Mouse (Mus musculus) neural tube, embryonic 12.5 days (tissue): ENCODE measurements around the gene Cd2bp2. TPM values are rescaled to one million over a fixed set of nuclear protein-coding genes. Genes with fewer than 3 reads are reported as not detected.

Source experiments
- ATAC-seq: fragments of 200-750 bp; cut with Nextera tagmentation; 2 replicates; pipeline ENCODE4 v1.8.0; 2017; ENCODE audit warnings: low read depth, mild to moderate bottlenecking, moderate TSS enrichment, moderate library complexity; ENCODE audit not compliant: low FRiP score
- H3K27ac ChIP-seq: fragments of 300-500 bp; sonication (generic); 2 replicates; pipeline ENCODE4 v1.5.1; 2016
- H3K27me3 ChIP-seq: fragments of 300-500 bp; sonication (generic); replicated peaks from 2 replicates; pipeline ENCODE4 v1.6.1; 2016; ENCODE audit warnings: mild to moderate bottlenecking
- H3K36me3 ChIP-seq: fragments of 300-500 bp; sonication (generic); 2 replicates; pipeline ENCODE4 v1.6.1; 2016; ENCODE audit warnings: mild to moderate bottlenecking
- H3K4me1 ChIP-seq: fragments of 300-500 bp; sonication (generic); 2 replicates; pipeline ENCODE4 v1.6.1; 2016
- H3K4me2 ChIP-seq: fragments of 300-500 bp; sonication (generic); replicated peaks from 2 replicates; pipeline ENCODE4 v1.6.1; 2016; ENCODE audit warnings: mild to moderate bottlenecking
- H3K4me3 ChIP-seq: fragments of 300-500 bp; sonication (generic); 2 replicates; pipeline ENCODE4 v1.5.1; 2016
- H3K9ac ChIP-seq: fragments of 300-500 bp; sonication (generic); 2 replicates; pipeline ENCODE4 v1.6.1; 2016; ENCODE audit warnings: mild to moderate bottlenecking
- H3K9me3 ChIP-seq: fragments of 300-500 bp; sonication (generic); 2 replicates; pipeline ENCODE4 v1.6.1; 2016; ENCODE audit warnings: mild to moderate bottlenecking
- WGBS: fragments of 180-500 bp; shearing (Covaris S2); methylation state at CpG from one replicate; pipeline ENCODE4 v1.1.7; 2016; 5-methylcytosine and 5-hydroxymethylcytosine counted together
- polyA plus RNA-seq: library from polyadenylated mRNA; unstranded; fragments of >200 nt; fragmentation: Nextera tagmentation; extraction: Ambion mirVana; gene quantifications from 2 replicates; pipeline ENCODE4 v1.2.1, GENCODE M21; 2016

The Cd2bp2 gene
- polyA plus RNA-seq, 1 experiment from 2014 or later = 97.3 TPM

DNA sequence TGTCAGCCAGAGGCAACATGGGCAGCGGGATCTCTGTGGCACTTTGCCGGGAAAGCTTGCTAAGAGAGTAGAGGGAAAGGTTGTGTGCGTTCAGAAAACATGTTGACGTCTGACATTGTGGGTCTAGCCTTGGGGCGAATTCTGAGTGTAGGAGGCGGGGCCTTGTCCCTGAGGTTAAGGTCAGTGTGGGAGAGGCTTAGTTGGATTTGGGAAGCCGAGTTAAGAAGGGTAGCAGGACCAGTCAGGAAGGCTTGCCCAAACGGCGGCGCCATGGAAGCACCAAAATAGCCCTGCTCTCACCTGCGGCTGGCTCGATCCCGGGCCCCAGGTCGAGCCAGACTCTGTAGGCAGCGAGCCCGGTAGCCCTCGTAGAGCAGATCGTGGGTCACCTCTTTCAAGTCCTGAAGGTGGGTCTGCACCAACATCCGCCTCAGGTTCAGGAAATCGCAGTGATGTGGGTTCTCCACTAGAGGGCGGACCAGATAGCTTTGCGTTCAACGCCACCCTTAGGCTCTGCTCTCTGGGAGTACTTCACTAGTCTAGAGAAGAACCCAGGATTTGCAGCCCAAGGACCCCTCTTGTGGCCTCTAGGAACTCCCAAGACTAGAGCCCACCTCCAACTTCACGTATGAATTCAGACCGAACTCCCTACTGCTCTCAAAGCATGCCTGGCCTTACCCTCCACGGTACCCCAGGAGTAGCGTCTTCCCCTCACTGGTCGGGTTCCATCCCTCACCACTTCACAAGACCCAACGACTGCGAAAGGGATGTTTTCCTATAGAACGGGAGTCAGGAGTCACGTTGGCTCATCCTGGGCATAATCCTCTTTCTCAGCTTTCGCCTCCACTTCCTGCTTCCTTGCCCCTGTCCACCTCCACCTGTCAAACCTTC, 19.4 kb upstream of the Cd2bp2 start:
- H3K4me2 ChIP-seq = peak overlapping the region; percentile 53
- no peaks in the 10 kb centered on the region; the same call in 1 of the 2 replicates for H3K4me1 ChIP-seq
- H3K27me3 ChIP-seq = 0 out of 2 replicates have a peak, but pooled peaks cover 13% of the 10 kb centered on the region
- H3K4me3 ChIP-seq = no peak overlapping the region
- no peaks in the 10 kb centered on the region for H3K9me3 ChIP-seq
- H3K27ac ChIP-seq = no peak overlapping the region
- no peaks in the 10 kb centered on the region for H3K36me3 ChIP-seq
- no peak for ATAC-seq
- WGBS = 26% methylated on average over 33 of the region's 33 CpGs
- H3K9ac ChIP-seq = peak overlapping the region; percentile 40; the same call in 1 of the 2 replicates

- ATAC-seq = no peak
Observed at GRCm38 (mm10) chr7:127214521-127214920, 18.7 kb upstream of the Cd2bp2 start.

DNA sequence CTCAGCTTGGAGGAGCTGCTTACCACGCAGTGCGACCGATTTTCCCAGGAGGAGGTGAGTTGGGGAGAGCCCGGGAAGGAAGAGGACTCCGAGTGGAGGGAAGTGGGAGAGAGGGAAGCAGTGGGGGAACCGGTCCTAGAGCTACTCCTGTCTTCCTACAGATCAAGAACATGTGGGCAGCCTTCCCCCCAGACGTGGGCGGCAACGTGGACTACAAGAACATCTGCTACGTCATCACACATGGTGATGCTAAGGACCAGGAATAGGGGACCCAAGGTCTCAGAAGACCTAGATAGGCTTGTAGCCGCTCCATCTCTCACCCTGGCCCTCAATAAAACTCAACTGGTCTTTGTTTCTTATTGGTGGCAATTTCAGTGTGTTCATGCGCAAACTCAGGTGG, 18.1 kb upstream of the Cd2bp2 start:
- no peak overlapping the region for H3K4me3 ChIP-seq
- H3K9me3 ChIP-seq = no peaks in the 10 kb centered on the region
- 0 out of 2 replicates have a peak, but pooled peaks cover 13% of the 10 kb centered on the region for H3K27me3 ChIP-seq
- no peak overlapping the region for H3K27ac ChIP-seq
- H3K4me2 ChIP-seq = 0 out of 2 replicates have a peak overlapping the region, but pooled peaks have one; percentile 53
- peaks cover 6% of the 10 kb centered on the region for H3K4me1 ChIP-seq
- no peak overlapping the region for H3K9ac ChIP-seq
- WGBS = 47% methylated on average over 12 of the region's 12 CpGs
- no peaks in the 10 kb centered on the region for H3K36me3 ChIP-seq
- no peak for ATAC-seq

More at GRCm38 (mm10) chr7:127214521-127214920, 18.7 kb upstream of the Cd2bp2 start:
- H3K4me2 ChIP-seq = peak overlapping the region; percentile 53
- WGBS = 24% methylated on average over 21 of the region's 21 CpGs
- H3K9ac ChIP-seq = 0 out of 2 replicates have a peak overlapping the region, but pooled peaks have one; percentile 40
- H3K27ac ChIP-seq = no peak overlapping the region
- no peaks in the 10 kb centered on the region for H3K9me3 ChIP-seq
- H3K4me3 ChIP-seq = no peak overlapping the region
- no peaks in the 10 kb centered on the region for H3K36me3 ChIP-seq
- H3K27me3 ChIP-seq = 0 out of 2 replicates have a peak, but pooled peaks cover 13% of the 10 kb centered on the region
- peaks cover 1% of the 10 kb centered on the region for H3K4me1 ChIP-seq

DNA sequence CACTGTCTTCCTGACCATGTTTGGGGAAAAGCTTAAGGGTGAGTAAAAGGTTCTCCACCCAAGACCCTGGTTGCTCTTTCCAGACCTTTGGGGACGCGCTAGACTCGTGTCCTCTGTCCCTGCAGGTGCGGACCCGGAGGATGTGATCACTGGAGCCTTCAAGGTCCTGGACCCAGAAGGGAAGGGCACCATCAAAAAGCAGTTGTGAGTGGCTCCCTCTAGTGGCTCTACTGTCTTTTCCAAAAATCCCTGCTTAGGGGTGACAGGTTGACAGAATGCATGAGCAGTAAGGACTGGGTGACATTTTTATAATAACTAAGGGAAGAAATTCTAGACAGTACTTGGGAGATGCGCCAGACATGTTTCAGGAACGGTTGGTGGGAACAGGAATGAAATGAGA, 17.6 kb upstream of the Cd2bp2 start:
- Histone ChIP-seq H3K9me3 (no peaks in the 10 kb centered on the region), H3K4me2 (no peak overlapping the region), H3K27ac (no peak overlapping the region), H3K4me3 (no peak overlapping the region), H3K4me1 (peaks cover 6% of the 10 kb centered on the region), H3K27me3 (0 out of 2 replicates have a peak, but pooled peaks cover 13% of the 10 kb centered on the region), H3K9ac (no peak overlapping the region), H3K36me3 (no peaks in the 10 kb centered on the region)
- 38% methylated on average over 7 of the region's 7 CpGs for WGBS
- ATAC-seq = no peak

- no peak overlapping the region for H3K4me2 ChIP-seq
- ATAC-seq = no peak
- no peak overlapping the region for H3K4me3 ChIP-seq
- 92% methylated on average over 12 of the region's 12 CpGs for WGBS
- no peaks in the 10 kb centered on the region for H3K36me3 ChIP-seq
- no peaks in the 10 kb centered on the region for H3K9me3 ChIP-seq
- H3K27me3 ChIP-seq = 0 out of 2 replicates have a peak, but pooled peaks cover 13% of the 10 kb centered on the region
- no peak overlapping the region for H3K27ac ChIP-seq
- H3K9ac ChIP-seq = no peak overlapping the region
- H3K4me1 ChIP-seq = peaks cover 6% of the 10 kb centered on the region
Observed at GRCm38 (mm10) chr7:127212432-127213250, 16.8 kb upstream of the Cd2bp2 start.

- Histone ChIP-seq H3K4me2 (no peak overlapping the region), H3K4me3 (no peak overlapping the region), H3K9ac (no peak overlapping the region), H3K27ac (no peak overlapping the region), H3K27me3 (0 out of 2 replicates have a peak, but pooled peaks cover 13% of the 10 kb centered on the region), H3K36me3 (no peaks in the 10 kb centered on the region), H3K4me1 (peaks cover 18% of the 10 kb centered on the region), H3K9me3 (no peaks in the 10 kb centered on the region)
- 75% methylated on average over 5 of the region's 5 CpGs for WGBS
- no peak for ATAC-seq
Observed at GRCm38 (mm10) chr7:127211014-127211745, 15.3 kb upstream of the Cd2bp2 start.

DNA sequence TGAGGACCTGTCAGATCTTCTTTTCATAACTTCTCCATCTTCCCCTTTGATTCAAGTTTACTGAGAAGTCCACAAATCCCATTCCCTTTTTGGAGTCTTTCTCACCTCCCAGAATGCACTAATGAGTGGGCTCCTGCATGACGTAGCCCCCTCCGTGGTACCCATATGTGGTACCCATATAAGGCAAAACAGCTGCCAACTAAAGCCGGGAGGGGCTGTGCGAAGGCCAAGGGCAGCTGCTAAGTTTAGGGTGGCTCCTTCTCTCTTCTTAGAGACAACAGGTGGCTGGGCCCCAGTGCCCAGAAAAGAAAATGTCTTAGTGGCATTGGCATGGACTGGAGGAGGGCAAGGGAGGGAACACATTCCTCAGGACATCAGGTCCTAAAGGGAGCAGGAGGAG, 14.4 kb upstream of the Cd2bp2 start:
- no peak overlapping the region for H3K9ac ChIP-seq
- no peak overlapping the region for H3K27ac ChIP-seq
- H3K4me1 ChIP-seq = peaks cover 22% of the 10 kb centered on the region
- WGBS = 92% methylated on average over 4 of the region's 4 CpGs
- H3K4me3 ChIP-seq = no peak overlapping the region
- H3K9me3 ChIP-seq = no peaks in the 10 kb centered on the region
- 0 out of 2 replicates have a peak, but pooled peaks cover 13% of the 10 kb centered on the region for H3K27me3 ChIP-seq
- ATAC-seq = no peak
- no peaks in the 10 kb centered on the region for H3K36me3 ChIP-seq
- H3K4me2 ChIP-seq = no peak overlapping the region

DNA sequence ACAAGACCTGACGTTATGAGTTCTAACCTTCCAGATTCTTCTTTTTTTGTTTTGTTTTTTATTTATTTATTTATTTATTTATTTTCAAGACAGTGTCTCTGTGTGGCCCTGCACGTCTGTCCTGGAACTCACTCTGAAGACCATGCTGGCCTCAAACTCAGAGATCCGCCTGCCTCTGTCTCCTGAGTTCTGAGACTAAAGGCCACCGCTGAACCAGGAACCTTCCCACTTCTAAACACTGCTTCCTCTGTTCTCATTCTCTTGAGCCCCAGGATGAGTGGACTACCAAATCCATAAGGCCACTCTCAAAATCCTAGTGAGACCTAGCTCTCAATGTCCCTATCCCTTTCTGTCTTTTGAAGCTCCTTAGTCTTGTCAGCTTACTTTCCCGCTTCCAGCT, 14.0 kb upstream of the Cd2bp2 start:
- no peak overlapping the region for H3K4me3 ChIP-seq
- WGBS = 80% methylated on average over 5 of the region's 5 CpGs

GRCm38 (mm10) chr7:127208553-127209438, 12.9 kb upstream of the Cd2bp2 start, which contains the start of gene Mylpf:
Gene Mylpf (plus strand): TSS chr7:127208890.
- ATAC-seq = peak; percentile 93

More for the DNA sequence above, 14.0 kb upstream of the Cd2bp2 start:
- H3K36me3 ChIP-seq = peaks cover 3% of the 10 kb centered on the region; the same call in 1 of the 2 replicates
- no peak for ATAC-seq
- H3K4me2 ChIP-seq = peak overlapping the region; percentile 100; the same call in 1 of the 2 replicates
- H3K9ac ChIP-seq = no peak overlapping the region
- no peaks in the 10 kb centered on the region for H3K9me3 ChIP-seq
- 0 out of 2 replicates have a peak, but pooled peaks cover 13% of the 10 kb centered on the region for H3K27me3 ChIP-seq
- H3K4me1 ChIP-seq = peaks cover 26% of the 10 kb centered on the region
- H3K27ac ChIP-seq = no peak overlapping the region

DNA sequence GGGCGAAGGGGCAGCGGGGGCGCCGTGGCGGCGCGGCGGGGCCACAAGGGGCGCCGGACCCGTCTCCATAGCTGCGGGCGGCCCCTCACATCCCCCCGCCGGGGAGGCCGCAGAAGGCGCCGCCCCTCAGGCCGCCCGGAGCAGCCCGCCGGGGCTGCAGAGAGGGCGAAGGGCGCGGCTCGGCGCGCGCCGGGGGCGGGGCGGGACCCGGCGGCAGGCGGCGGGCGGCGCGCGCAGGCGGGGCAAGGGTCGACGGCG, 12.4 kb upstream of the Cd2bp2 start, which contains the start of gene Tbc1d10b:
Gene Tbc1d10b, minus strand, starts transcription at position 174 of the 258 bp plus-strand sequence.
- Histone ChIP-seq H3K4me3 (peak within 1 kb of the TSS; percentile 96), H3K9me3 (no peaks in the 10 kb centered on the region), H3K4me1 (peaks cover 26% of the 10 kb centered on the region), H3K4me2 (peak within 1 kb of the TSS; percentile 100), H3K36me3 (peaks cover 9% of the 10 kb centered on the region), H3K27me3 (0 out of 2 replicates have a peak, but pooled peaks cover 2% of the 10 kb centered on the region), H3K27ac (peak within 1 kb of the TSS; percentile 57), H3K9ac (peak within 1 kb of the TSS; percentile 95)
- 1% methylated on average over 43 of the region's 44 CpGs for WGBS
- ATAC-seq = no peak

More at GRCm38 (mm10) chr7:127208553-127209438, 12.9 kb upstream of the Cd2bp2 start, which contains the start of gene Mylpf:
- peak within 1 kb of the TSS; percentile 96 for H3K4me3 ChIP-seq
- peak within 1 kb of the TSS; percentile 95 for H3K9ac ChIP-seq
- no peaks in the 10 kb centered on the region for H3K9me3 ChIP-seq
- H3K4me2 ChIP-seq = peak within 1 kb of the TSS; percentile 100
- H3K27me3 ChIP-seq = 0 out of 2 replicates have a peak, but pooled peaks cover 4% of the 10 kb centered on the region
- WGBS = 0% methylated on average over 44 of the region's 44 CpGs
- H3K27ac ChIP-seq = peak within 1 kb of the TSS; percentile 57
- peaks cover 3% of the 10 kb centered on the region; the same call in 1 of the 2 replicates for H3K36me3 ChIP-seq
- peaks cover 26% of the 10 kb centered on the region for H3K4me1 ChIP-seq
